Mouse (Mus musculus) megakaryocyte-erythroid progenitor cell, adult 5 weeks (primary cell): Measurements from ENCODE around the gene Rbp3. TPM values are rescaled to one million over a fixed set of nuclear protein-coding genes. Genes with fewer than 3 reads are reported as not detected.

Source experiments
- polyA plus RNA-seq: library from polyadenylated mRNA; stranded (reverse); fragments of >175 nt; gene quantifications from 2 replicates; pipeline ENCODE4 v1.2.3, GENCODE M21; 2012

Rbp3 gene
- not detected in 2 replicates for polyA plus RNA-seq

DNA sequence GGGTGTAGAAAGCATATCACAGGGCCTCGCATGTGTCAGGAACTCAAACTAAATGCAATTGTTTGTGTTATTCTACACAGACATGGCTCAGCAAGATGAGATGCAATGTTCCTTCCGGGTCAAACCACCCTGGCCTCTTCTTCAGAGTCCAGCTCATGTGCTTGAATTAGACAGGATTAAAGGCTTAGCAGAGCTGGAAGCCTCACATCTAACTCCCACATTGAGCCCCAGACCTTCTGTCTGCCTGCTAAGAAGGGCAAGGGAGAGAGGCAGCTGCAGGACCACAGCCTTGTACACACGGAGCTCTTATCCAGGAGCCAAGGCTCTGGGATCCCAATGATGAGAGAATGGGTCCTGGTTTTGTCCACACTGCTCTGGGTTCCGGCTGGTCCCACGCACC lies at the start of gene Rbp3:
Rbp3 (plus strand) TSS at position 243 of the 400 bp plus-strand sequence.

DNA sequence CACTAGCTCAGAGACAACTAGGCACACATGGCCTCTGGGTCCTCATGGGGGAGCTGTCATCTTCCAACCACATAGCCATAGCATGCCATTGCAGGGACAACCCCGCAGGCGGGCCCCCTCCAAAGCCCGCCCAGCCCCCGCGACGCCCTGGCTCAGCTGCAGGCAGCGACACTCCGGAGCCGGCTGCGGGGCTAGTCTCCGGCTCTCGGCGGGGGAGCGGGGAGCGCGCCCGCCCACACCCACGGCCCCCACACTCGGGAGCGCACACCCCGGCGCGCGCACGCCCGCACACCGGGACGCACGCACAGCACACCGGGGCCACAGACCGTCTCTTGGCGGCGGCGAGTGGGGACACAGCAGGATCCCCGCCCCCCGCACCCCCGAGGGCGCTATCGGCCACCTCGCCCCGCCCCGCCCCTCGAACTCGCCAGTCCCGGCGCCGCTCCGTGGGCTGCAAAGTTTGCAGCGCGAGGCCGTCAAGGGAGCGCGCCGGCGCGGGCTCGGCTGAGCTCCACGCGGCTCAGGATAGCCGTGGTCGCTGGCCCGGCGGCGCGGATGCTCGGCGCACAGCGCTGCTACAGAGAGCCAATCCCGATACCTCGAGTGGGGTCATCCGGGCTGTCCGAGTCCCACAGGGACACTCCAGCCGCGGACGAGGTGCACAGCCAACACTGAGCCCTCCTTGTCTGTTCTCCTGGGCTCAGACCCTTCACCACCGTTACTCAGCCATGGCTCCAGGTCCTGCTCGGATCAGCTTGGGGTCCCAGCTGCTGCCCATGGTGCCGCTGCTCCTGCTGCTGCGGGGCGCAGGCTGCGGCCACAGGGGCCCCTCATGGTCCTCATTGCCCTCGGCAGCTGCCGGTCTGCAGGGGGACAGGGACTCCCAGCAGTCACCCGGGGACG lies 30.4 kb upstream of the Rbp3 start, which contains the start of gene Gdf10:
Gdf10 (plus strand) TSS at position 420 of the 903 bp plus-strand sequence.

DNA sequence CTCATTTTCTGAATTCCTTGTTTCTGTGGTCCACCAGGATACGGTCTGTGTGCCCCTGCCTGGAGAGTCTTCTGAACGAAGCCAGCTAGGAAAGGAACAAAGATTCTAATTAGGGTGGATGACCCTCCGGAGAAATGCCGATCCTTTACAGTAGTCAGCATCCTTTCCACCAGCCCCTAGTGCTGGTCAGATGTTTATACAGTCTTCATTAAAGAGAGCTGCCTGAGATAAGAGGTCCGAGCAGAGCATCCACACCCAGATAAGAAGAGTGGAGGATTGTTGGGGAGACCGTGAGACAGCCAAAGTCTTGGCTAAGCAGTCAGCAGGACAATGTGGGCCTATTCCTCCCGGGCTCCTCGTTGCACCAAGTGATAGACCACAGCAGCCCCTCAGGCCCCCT lies 13.1 kb upstream of the Rbp3 start, which contains the start of gene Gdf2:
Gdf2 (plus strand) TSS at position 301 of the 400 bp plus-strand sequence.

DNA sequence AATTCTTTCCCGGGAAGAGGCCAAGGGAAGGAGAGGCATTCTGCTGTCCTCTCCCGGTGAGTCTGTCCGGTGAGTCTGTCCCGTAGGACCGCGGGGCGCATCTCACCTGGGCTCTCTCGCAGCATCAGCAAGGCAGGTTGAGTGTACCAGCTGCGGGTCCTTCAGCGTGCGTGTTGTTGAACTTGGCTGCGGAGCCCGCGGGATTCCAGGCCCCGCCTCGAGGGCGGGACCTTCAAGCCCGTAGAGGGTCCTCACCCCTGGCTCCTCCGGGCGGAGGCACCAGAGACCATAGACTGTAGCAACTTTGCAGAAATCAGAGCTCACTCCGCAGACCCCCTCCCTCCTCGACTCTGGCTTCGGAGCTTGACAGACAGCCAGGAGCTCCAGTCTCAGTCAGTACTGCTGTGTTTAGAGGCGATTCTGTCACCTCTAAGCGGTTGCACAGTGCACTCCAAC lies 24.8 kb downstream of the Rbp3 start, which contains the start of gene Zfp488:
Zfp488 (minus strand) TSS at position 161 of the 456 bp plus-strand sequence.

Other genes starting within 250 kb of the Rbp3 start
- gene Gdf10, start 30.4 kb upstream of the Rbp3 start, polyA plus RNA-seq: not detected in 2 replicates
- 0.03 and 0.05 TPM in 2 replicates for gene Gdf2, start 13.0 kb upstream of the Rbp3 start, polyA plus RNA-seq
- gene Zfp488, start 24.8 kb downstream of the Rbp3 start, polyA plus RNA-seq: not detected in 2 replicates
- not detected in 2 replicates for gene Gm30083, start 61.2 kb downstream of the Rbp3 start, polyA plus RNA-seq
- not detected in 2 replicates for gene Gm5460, start 62.8 kb downstream of the Rbp3 start, polyA plus RNA-seq
- gene Antxrl, start 98.7 kb downstream of the Rbp3 start, polyA plus RNA-seq: not detected in 2 replicates
- gene Anxa8, start 132.0 kb downstream of the Rbp3 start, polyA plus RNA-seq: not detected in 2 replicates
- not detected in 2 replicates for gene A630023A22Rik, start 148.8 kb downstream of the Rbp3 start, polyA plus RNA-seq
- not detected in 2 replicates for gene Npy4r, start 198.5 kb downstream of the Rbp3 start, polyA plus RNA-seq
- gene Gprin2, start 247.7 kb downstream of the Rbp3 start, polyA plus RNA-seq: 0.04 and 0.74 TPM in 2 replicates